Mouse (Mus musculus): ENCODE data around the gene Mfsd5. TPM values are rescaled to one million over a fixed set of nuclear protein-coding genes. Genes with fewer than 3 reads are reported as not detected.

Mfsd5 gene
- total and polyA plus RNA-seq, 3 experiments, result 56.3 to 115 (median 83.6) TPM

- TF ChIP-seq MAFK (IDR thresholded peaks at IDR 0.05; ENCODE audit: borderline replicate concordance, low read depth, low read length), result no peak
Measured at GRCm38 (mm10) chr15:102326022-102326576, 46.8 kb downstream of the Mfsd5 start, which contains the start of gene Pfdn5 (continued).

DNA sequence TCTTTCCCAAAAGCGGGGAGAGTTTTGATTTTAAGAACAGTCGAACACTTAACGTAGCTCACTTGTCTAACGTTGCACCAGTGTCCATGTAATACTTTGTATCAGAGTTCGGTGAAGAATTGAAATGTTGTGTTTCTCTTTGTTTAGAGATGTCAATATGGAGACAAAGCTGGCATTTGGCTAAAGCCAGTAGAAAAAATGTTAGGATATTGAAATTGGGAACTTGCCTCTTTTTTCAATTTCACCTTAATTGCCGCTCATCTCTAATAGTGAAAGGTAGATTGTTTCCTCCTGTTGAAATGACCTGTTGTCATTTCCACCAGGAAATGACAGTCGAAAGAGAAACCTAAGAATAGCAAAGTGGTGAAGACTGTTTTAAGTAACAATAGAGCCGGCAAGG, 47.6 kb downstream of the Mfsd5 start:
- H3K36me3 ChIP-seq (ENCODE audit: control insufficient read depth in 1 of 2, insufficient read depth in 2 of 2, low read length in 2 of 2), result peaks cover 2 to 6% of the 10 kb centered on the region in 2 experiments; a peak in 3 of 4 replicates

More for the DNA sequence above, 47.6 kb downstream of the Mfsd5 start:
- peaks cover 14% of the 10 kb centered on the region for H3K79me2 ChIP-seq (ENCODE audit: control insufficient read depth, insufficient read depth, low read length, poor library complexity)
- TF ChIP-seq NRF1 (IDR thresholded peaks at IDR 0.05; ENCODE audit: insufficient read depth, low read depth, low read length, poor library complexity, severe bottlenecking) (no peak), POLR2AphosphoS2 (IDR thresholded peaks at IDR 0.05; ENCODE audit: low read length) (no peak), POLR2A (IDR thresholded peaks at IDR 0.05; ENCODE audit: control insufficient read depth in 1 of 2, insufficient read depth in 1 of 2, low read depth in 1 of 2, low read length in 2 of 2, poor library complexity in 1 of 2) (no peak), KAT2A (conservative IDR thresholded peaks at IDR 0.05; ENCODE audit: low read depth, low read length) (no peak), CTCF (IDR thresholded peaks at IDR 0.05 in 2 of 3, conservative IDR thresholded peaks at IDR 0.05 in 1 of 3; ENCODE audit: control insufficient read depth in 1 of 3, insufficient read depth in 1 of 3, low read depth in 2 of 3, low read length in 3 of 3, poor library complexity in 1 of 3, severe bottlenecking in 1 of 3) (no peak), MAX (IDR thresholded peaks at IDR 0.05; ENCODE audit: low read length) (no peak), MXI1 (IDR thresholded peaks at IDR 0.05; ENCODE audit: low read depth, low read length) (no peak), SIN3A (IDR thresholded peaks at IDR 0.05; ENCODE audit: low read length) (no peak), MYC (IDR thresholded peaks at IDR 0.05; ENCODE audit: low read depth, low read length) (no peak), MAFK (IDR thresholded peaks at IDR 0.05; ENCODE audit: borderline replicate concordance, low read depth, low read length) (no peak), CHD1 (IDR thresholded peaks at IDR 0.05; ENCODE audit: low read depth, low read length) (no peak), TBP (IDR thresholded peaks at IDR 0.05; ENCODE audit: low read depth, low read length) (no peak), EP300 (IDR thresholded peaks at IDR 0.05; ENCODE audit: low read depth in 1 of 2, low read length in 2 of 2) (no peak), E2F4 (IDR thresholded peaks at IDR 0.05; ENCODE audit: borderline replicate concordance, low read depth, low read length) (no peak), ZMIZ1 (IDR thresholded peaks at IDR 0.05; ENCODE audit: low read depth, low read length) (no peak), MYB (IDR thresholded peaks at IDR 0.05; ENCODE audit: low read depth, low read length) (no peak), GATA1 (IDR thresholded peaks at IDR 0.05; ENCODE audit: low read depth, low read length) (no peak), GABPA (IDR thresholded peaks at IDR 0.05; ENCODE audit: low read depth, low read length) (no peak), MEF2A (IDR thresholded peaks at IDR 0.05; ENCODE audit: extremely low read depth, insufficient replicate concordance, low read depth, low read length, poor library complexity, severe bottlenecking) (no peak), RAD21 (IDR thresholded peaks at IDR 0.05; ENCODE audit: low read depth, low read length) (no peak)
- peak overlapping the region; percentile 73; the same call in 1 of the 2 replicates for H3K27ac ChIP-seq (ENCODE audit: control insufficient read depth, low read depth, low read length)
- H3K27me3 ChIP-seq (ENCODE audit: control insufficient read depth in 1 of 2, insufficient read depth in 2 of 2, low read length in 2 of 2), result no peaks in the 10 kb centered on the region
- H3K9me3 ChIP-seq (replicated peaks; ENCODE audit: insufficient read depth, low read length), result no peaks in the 10 kb centered on the region
- H3K9ac ChIP-seq (ENCODE audit: control insufficient read depth, low read depth, low read length, poor library complexity, severe bottlenecking), result peak overlapping the region; percentile 87
- H3K4me1 ChIP-seq (ENCODE audit: control insufficient read depth in 1 of 2, insufficient read depth in 2 of 2, low read length in 2 of 2), result peaks cover 4 to 7% of the 10 kb centered on the region in 2 experiments; a peak in 3 of 4 replicates
- peak overlapping the region; percentile 82 to 90 for H3K4me3 ChIP-seq (ENCODE audit: control insufficient read depth in 1 of 2, insufficient read depth in 1 of 2, low read depth in 2 of 2, low read length in 2 of 2)
- no peak for DNase-seq (ENCODE audit: low read depth, low spot score)

Other genes starting within 250 kb of the Mfsd5 start
- 561 and 633 TPM in 2 replicates for gene Eif4b, start 205.7 kb upstream of the Mfsd5 start, total RNA-seq (2012; rRNA removed)
- 100 to 1,000 TPM; 464 to 790 TPM for gene Eif4b, start 205.7 kb upstream of the Mfsd5 start, polyA plus RNA-seq (2012; ENCODE audit: insufficient read depth in 1 of 2, insufficient read length in 2 of 2, low read depth in 1 of 2, low replicate concordance in 2 of 2, missing spikeins in 1 of 2)
- 0.16 and 0.42 TPM in 2 replicates for gene Tns2, start 179.0 kb upstream of the Mfsd5 start, total RNA-seq (2012; rRNA removed)
- 1 to 10 TPM in 1 of 2 experiments, not detected in 1; 3.1 TPM for gene Tns2, start 179.0 kb upstream of the Mfsd5 start, polyA plus RNA-seq (2012; ENCODE audit: insufficient read depth in 1 of 2, insufficient read length in 2 of 2, low read depth in 1 of 2, low replicate concordance in 2 of 2, missing spikeins in 1 of 2)
- 26.5 and 29.3 TPM in 2 replicates for gene Spryd3, start 143.2 kb upstream of the Mfsd5 start, total RNA-seq (2012; rRNA removed)
- 10 to 100 TPM in 1 of 2 experiments, not detected in 1; 35.4 TPM for gene Spryd3, start 143.2 kb upstream of the Mfsd5 start, polyA plus RNA-seq (2012; ENCODE audit: insufficient read depth in 1 of 2, insufficient read length in 2 of 2, low read depth in 1 of 2, low replicate concordance in 2 of 2, missing spikeins in 1 of 2)
- 0.65 and 1.1 TPM in 2 replicates for gene Igfbp6, start 135.1 kb upstream of the Mfsd5 start, total RNA-seq (2012; rRNA removed)
- gene Igfbp6, start 135.1 kb upstream of the Mfsd5 start, polyA plus RNA-seq (2012; ENCODE audit: insufficient read depth in 1 of 2, insufficient read length in 2 of 2, low read depth in 1 of 2, low replicate concordance in 2 of 2, missing spikeins in 1 of 2), result 1 to 10 TPM in 1 of 2 experiments, not detected in 1; 1.8 TPM
- 20.0 and 31.0 TPM in 2 replicates for gene Soat2, start 128.9 kb upstream of the Mfsd5 start, total RNA-seq (2012; rRNA removed)
- 10 to 100 TPM in 1 of 2 experiments, not detected in 1; 44.8 TPM for gene Soat2, start 128.9 kb upstream of the Mfsd5 start, polyA plus RNA-seq (2012; ENCODE audit: insufficient read depth in 1 of 2, insufficient read length in 2 of 2, low read depth in 1 of 2, low replicate concordance in 2 of 2, missing spikeins in 1 of 2)
- 39.9 and 40.5 TPM in 2 replicates for gene Zfp740, start 76.2 kb upstream of the Mfsd5 start, total RNA-seq (2012; rRNA removed)
- gene Zfp740, start 76.2 kb upstream of the Mfsd5 start, polyA plus RNA-seq (2012; ENCODE audit: insufficient read depth in 1 of 2, insufficient read length in 2 of 2, low read depth in 1 of 2, low replicate concordance in 2 of 2, missing spikeins in 1 of 2), result 10 to 100 TPM in 1 of 2 experiments, not detected in 1; 50.1 TPM
- gene Csad, start 74.7 kb upstream of the Mfsd5 start, total RNA-seq (2012; rRNA removed), result 4.1 and 5.3 TPM in 2 replicates
- gene Csad, start 74.7 kb upstream of the Mfsd5 start, polyA plus RNA-seq (2012; ENCODE audit: insufficient read depth in 1 of 2, insufficient read length in 2 of 2, low read depth in 1 of 2, low replicate concordance in 2 of 2, missing spikeins in 1 of 2), result 10 to 100 TPM in 1 of 2 experiments, not detected in 1; 10.5 TPM
- gene Itgb7, start 47.5 kb upstream of the Mfsd5 start, total RNA-seq (2012; rRNA removed), result 7.4 TPM in 2 replicates
- 10 to 100 TPM in 1 of 2 experiments, not detected in 1; 15.2 TPM for gene Itgb7, start 47.5 kb upstream of the Mfsd5 start, polyA plus RNA-seq (2012; ENCODE audit: insufficient read depth in 1 of 2, insufficient read length in 2 of 2, low read depth in 1 of 2, low replicate concordance in 2 of 2, missing spikeins in 1 of 2)
- gene Rarg, start 21.9 kb upstream of the Mfsd5 start, total RNA-seq (2012; rRNA removed), result 0.39 and 0.59 TPM in 2 replicates
- gene Rarg, start 21.9 kb upstream of the Mfsd5 start, polyA plus RNA-seq (2012; ENCODE audit: insufficient read depth in 1 of 2, insufficient read length in 2 of 2, low read depth in 1 of 2, low replicate concordance in 2 of 2, missing spikeins in 1 of 2), result 1 to 10 TPM in 1 of 2 experiments, not detected in 1; 5.8 TPM
- gene Gm9918, start 8.9 kb upstream of the Mfsd5 start, total RNA-seq (2012; rRNA removed), result not detected in 2 replicates
- under 1 TPM in 1 of 2 experiments, not detected in 1; 0.04 TPM for gene Gm9918, start 8.9 kb upstream of the Mfsd5 start, polyA plus RNA-seq (2012; ENCODE audit: insufficient read depth in 1 of 2, insufficient read length in 2 of 2, low read depth in 1 of 2, low replicate concordance in 2 of 2, missing spikeins in 1 of 2)
- 49.8 and 52.5 TPM in 2 replicates for gene Espl1, start 16.8 kb downstream of the Mfsd5 start, total RNA-seq (2012; rRNA removed)
- 100 to 1,000 TPM in 1 of 2 experiments, 10 to 100 TPM in 1; 94.1 to 142 TPM for gene Espl1, start 16.8 kb downstream of the Mfsd5 start, polyA plus RNA-seq (2012; ENCODE audit: insufficient read depth in 1 of 2, insufficient read length in 2 of 2, low read depth in 1 of 2, low replicate concordance in 2 of 2, missing spikeins in 1 of 2)
- gene Pfdn5, start 46.7 kb downstream of the Mfsd5 start, total RNA-seq (2012; rRNA removed), result 290 and 302 TPM in 2 replicates
- 1,000 to 10,000 TPM in 1 of 2 experiments, 100 to 1,000 TPM in 1; 465 to 7,439 TPM for gene Pfdn5, start 46.7 kb downstream of the Mfsd5 start, polyA plus RNA-seq (2012; ENCODE audit: insufficient read depth in 1 of 2, insufficient read length in 2 of 2, low read depth in 1 of 2, low replicate concordance in 2 of 2, missing spikeins in 1 of 2)
- gene Myg1, start 52.3 kb downstream of the Mfsd5 start, total RNA-seq (2012; rRNA removed), result 126 and 140 TPM in 2 replicates
- gene Myg1, start 52.3 kb downstream of the Mfsd5 start, polyA plus RNA-seq (2012; ENCODE audit: insufficient read depth in 1 of 2, insufficient read length in 2 of 2, low read depth in 1 of 2, low replicate concordance in 2 of 2, missing spikeins in 1 of 2), result 100 to 1,000 TPM; 135 to 292 TPM
- 48.7 and 61.5 TPM in 2 replicates for gene Aaas, start 71.3 kb downstream of the Mfsd5 start, total RNA-seq (2012; rRNA removed)
- gene Aaas, start 71.3 kb downstream of the Mfsd5 start, polyA plus RNA-seq (2012; ENCODE audit: insufficient read depth in 1 of 2, insufficient read length in 2 of 2, low read depth in 1 of 2, low replicate concordance in 2 of 2, missing spikeins in 1 of 2), result 100 to 1,000 TPM in 1 of 2 experiments, not detected in 1; 205 TPM
- gene Sp7, start 87.7 kb downstream of the Mfsd5 start, total RNA-seq (2012; rRNA removed), result not detected in 2 replicates
- not detected for gene Sp7, start 87.7 kb downstream of the Mfsd5 start, polyA plus RNA-seq (2012; ENCODE audit: insufficient read depth in 1 of 2, insufficient read length in 2 of 2, low read depth in 1 of 2, low replicate concordance in 2 of 2, missing spikeins in 1 of 2)
- gene Sp1, start 126.7 kb downstream of the Mfsd5 start, total RNA-seq (2012; rRNA removed), result 16.3 and 22.0 TPM in 2 replicates
- 10 to 100 TPM; 47.2 to 92.3 TPM for gene Sp1, start 126.7 kb downstream of the Mfsd5 start, polyA plus RNA-seq (2012; ENCODE audit: insufficient read depth in 1 of 2, insufficient read length in 2 of 2, low read depth in 1 of 2, low replicate concordance in 2 of 2, missing spikeins in 1 of 2)
- 6.9 and 8.0 TPM in 2 replicates for gene Amhr2, start 165.9 kb downstream of the Mfsd5 start, total RNA-seq (2012; rRNA removed)
- gene Amhr2, start 165.9 kb downstream of the Mfsd5 start, polyA plus RNA-seq (2012; ENCODE audit: insufficient read depth in 1 of 2, insufficient read length in 2 of 2, low read depth in 1 of 2, low replicate concordance in 2 of 2, missing spikeins in 1 of 2), result 10 to 100 TPM in 1 of 2 experiments, not detected in 1; 22.7 TPM
- 15.2 and 17.3 TPM in 2 replicates for gene Prr13, start 179.6 kb downstream of the Mfsd5 start, total RNA-seq (2012; rRNA removed)
- gene Prr13, start 179.6 kb downstream of the Mfsd5 start, polyA plus RNA-seq (2012; ENCODE audit: insufficient read depth in 1 of 2, insufficient read length in 2 of 2, low read depth in 1 of 2, low replicate concordance in 2 of 2, missing spikeins in 1 of 2), result 10 to 100 TPM in 1 of 2 experiments, not detected in 1; 73.3 TPM
- gene Pcbp2, start 191.1 kb downstream of the Mfsd5 start, total RNA-seq (2012; rRNA removed), result 359 and 427 TPM in 2 replicates
- 1,000 to 10,000 TPM in 1 of 2 experiments, 100 to 1,000 TPM in 1; 977 to 2,091 TPM for gene Pcbp2, start 191.1 kb downstream of the Mfsd5 start, polyA plus RNA-seq (2012; ENCODE audit: insufficient read depth in 1 of 2, insufficient read length in 2 of 2, low read depth in 1 of 2, low replicate concordance in 2 of 2, missing spikeins in 1 of 2)
- not detected in 2 replicates for gene Gm10337, start 224.3 kb downstream of the Mfsd5 start, total RNA-seq (2012; rRNA removed)
- gene Gm10337, start 224.3 kb downstream of the Mfsd5 start, polyA plus RNA-seq (2012; ENCODE audit: insufficient read depth in 1 of 2, insufficient read length in 2 of 2, low read depth in 1 of 2, low replicate concordance in 2 of 2, missing spikeins in 1 of 2), result not detected
- gene Map3k12, start 237.6 kb downstream of the Mfsd5 start, total RNA-seq (2012; rRNA removed), result 1.7 and 2.0 TPM in 2 replicates
- gene Map3k12, start 237.6 kb downstream of the Mfsd5 start, polyA plus RNA-seq (2012; ENCODE audit: insufficient read depth in 1 of 2, insufficient read length in 2 of 2, low read depth in 1 of 2, low replicate concordance in 2 of 2, missing spikeins in 1 of 2), result 1 to 10 TPM in 1 of 2 experiments, not detected in 1; 2.8 TPM
- gene Tarbp2, start 238.7 kb downstream of the Mfsd5 start, total RNA-seq (2012; rRNA removed), result 135 and 155 TPM in 2 replicates
- gene Tarbp2, start 238.7 kb downstream of the Mfsd5 start, polyA plus RNA-seq (2012; ENCODE audit: insufficient read depth in 1 of 2, insufficient read length in 2 of 2, low read depth in 1 of 2, low replicate concordance in 2 of 2, missing spikeins in 1 of 2), result 100 to 1,000 TPM in 1 of 2 experiments, not detected in 1; 182 TPM
- 0.85 and 1.8 TPM in 2 replicates for gene Npff, start 245.5 kb downstream of the Mfsd5 start, total RNA-seq (2012; rRNA removed)
- gene Npff, start 245.5 kb downstream of the Mfsd5 start, polyA plus RNA-seq (2012; ENCODE audit: insufficient read depth in 1 of 2, insufficient read length in 2 of 2, low read depth in 1 of 2, low replicate concordance in 2 of 2, missing spikeins in 1 of 2), result 1 to 10 TPM in 1 of 2 experiments, not detected in 1; 5.5 TPM

Data from MEL (cell line).